Mouse (Mus musculus) stomach, postnatal 0 days (tissue): ENCODE measurements around the gene Dgki. TPM values are rescaled to one million over a fixed set of nuclear protein-coding genes. Genes with fewer than 3 reads are reported as not detected.

Source experiments
- ATAC-seq: fragments of 200-750 bp; cut with Nextera tagmentation; 2 replicates; pipeline ENCODE4 v1.8.0; 2017; ENCODE audit not compliant: low FRiP score, low TSS enrichment
- DNase-seq: peaks from one replicate; pipeline ENCODE4 v3.0.0-alpha.2; 2016; ENCODE audit warnings: low spot score
- H3K27ac ChIP-seq: fragments of 300-500 bp; sonication (generic); replicated peaks from 2 replicates; pipeline ENCODE4 v1.5.1; 2014; ENCODE audit warnings: mild to moderate bottlenecking, control low read depth
- H3K27me3 ChIP-seq: fragments of 300-500 bp; sonication (generic); 2 replicates; pipeline ENCODE4 v1.6.1; 2014; ENCODE audit warnings: low read length; ENCODE audit not compliant: control insufficient read depth, insufficient read depth
- H3K36me3 ChIP-seq: fragments of 300-500 bp; sonication (generic); 2 replicates; pipeline ENCODE4 v1.6.1; 2014; ENCODE audit warnings: low read length, mixed read lengths; ENCODE audit not compliant: control insufficient read depth, insufficient read depth
- H3K4me1 ChIP-seq: fragments of 300-500 bp; sonication (generic); replicated peaks from 2 replicates; pipeline ENCODE4 v1.6.1; 2014; ENCODE audit warnings: antibody characterized with exemption; ENCODE audit not compliant: control insufficient read depth, insufficient read depth
- H3K4me2 ChIP-seq: fragments of 300-500 bp; sonication (generic); replicated peaks from 2 replicates; pipeline ENCODE4 v1.6.1; 2014; ENCODE audit warnings: low read depth, mild to moderate bottlenecking, control low read depth, moderate library complexity
- H3K4me3 ChIP-seq: fragments of 300-500 bp; sonication (generic); 2 replicates; pipeline ENCODE4 v1.5.1; 2014; ENCODE audit warnings: low read depth, low read length, control low read depth
- H3K9ac ChIP-seq: fragments of 300-500 bp; sonication (generic); 2 replicates; pipeline ENCODE4 v1.6.1; 2014; ENCODE audit warnings: mild to moderate bottlenecking, low read length, control low read depth, mixed read lengths
- H3K9me3 ChIP-seq: fragments of 300-500 bp; sonication (generic); 2 replicates; pipeline ENCODE4 v1.6.1; 2016; ENCODE audit warnings: low read length; ENCODE audit not compliant: control insufficient read depth
- CTCF ChIP-seq: IDR thresholded peaks from 2 replicates; pipeline ENCODE4 v1.5.1; 2016; ENCODE audit warnings: antibody characterized with exemption, low read depth, mild to moderate bottlenecking, moderate library complexity
- EP300 ChIP-seq: optimal IDR thresholded peaks from 2 replicates; pipeline ENCODE3; 2016; ENCODE audit warnings: antibody characterized with exemption
- WGBS: fragments of 180-500 bp; shearing (Covaris S2); extraction: QIAGEN DNeasy Blood & Tissue Kit; methylation state at CpG from one replicate; pipeline ENCODE4 v1.1.7; 2014; 5-methylcytosine and 5-hydroxymethylcytosine counted together
- polyA plus RNA-seq: library from polyadenylated mRNA; unstranded; fragments of >200 nt; fragmentation: Nextera tagmentation; extraction: Ambion mirVana; gene quantifications from 2 replicates; pipeline ENCODE4 v1.2.1, GENCODE M21; 2015

The Dgki gene
- polyA plus RNA-seq, 1 experiment from 2014 or later = 0.39 TPM

GRCm38 (mm10) chr6:37212930-37213329, 87.1 kb downstream of the Dgki start:
- Histone ChIP-seq H3K9me3 (no peaks in the 10 kb centered on the region), H3K4me1 (no peaks in the 10 kb centered on the region), H3K9ac (no peak overlapping the region), H3K36me3 (no peaks in the 10 kb centered on the region), H3K27ac (no peak overlapping the region), H3K4me2 (no peak overlapping the region), H3K4me3 (no peak overlapping the region), H3K27me3 (no peaks in the 10 kb centered on the region)
- no peak for ATAC-seq
- WGBS = 56% methylated on average over 4 of the region's 4 CpGs
- TF ChIP-seq EP300 = no peak
- no peak for TF ChIP-seq CTCF
- DNase-seq = no peak

GRCm38 (mm10) chr6:37211545-37212247, 88.3 kb downstream of the Dgki start:
- H3K27me3 ChIP-seq = no peaks in the 10 kb centered on the region
- no peak overlapping the region for H3K27ac ChIP-seq
- DNase-seq = no peak
- no peak overlapping the region for H3K4me2 ChIP-seq
- no peaks in the 10 kb centered on the region for H3K9me3 ChIP-seq
- H3K4me3 ChIP-seq = no peak overlapping the region
- no peak for ATAC-seq
- H3K9ac ChIP-seq = no peak overlapping the region
- TF ChIP-seq EP300 (no peak), CTCF (no peak)
- H3K36me3 ChIP-seq = no peaks in the 10 kb centered on the region
- 42% methylated on average over 9 of the region's 9 CpGs for WGBS
- no peaks in the 10 kb centered on the region for H3K4me1 ChIP-seq

DNA sequence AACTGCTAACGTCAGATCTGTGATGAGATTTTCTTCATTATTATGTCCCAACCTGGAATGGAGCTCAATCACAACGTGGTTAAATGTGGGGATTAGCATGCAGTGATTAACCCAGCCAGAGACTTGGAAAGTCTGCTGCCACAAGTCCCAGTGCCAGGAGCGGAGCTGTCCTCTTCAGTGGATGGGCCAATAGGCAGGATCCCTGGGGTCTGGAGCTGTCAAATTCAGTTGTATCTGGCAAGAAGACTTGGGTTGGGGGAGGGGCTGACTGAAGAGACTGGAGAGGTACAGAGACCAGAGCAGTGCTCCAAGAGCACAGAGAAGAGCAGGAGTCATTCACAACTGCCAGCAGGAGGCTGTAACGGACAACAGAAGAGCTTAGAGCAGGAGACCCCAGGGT, 97.1 kb downstream of the Dgki start:
- no peak for ATAC-seq
- Histone ChIP-seq H3K9me3 (no peaks in the 10 kb centered on the region), H3K27me3 (no peaks in the 10 kb centered on the region), H3K4me3 (no peak overlapping the region), H3K27ac (no peak overlapping the region), H3K36me3 (no peaks in the 10 kb centered on the region), H3K4me1 (no peaks in the 10 kb centered on the region), H3K4me2 (no peak overlapping the region), H3K9ac (no peak overlapping the region)
- DNase-seq = no peak
- 69% methylated on average over 4 of the region's 4 CpGs for WGBS
- TF ChIP-seq EP300 (no peak), CTCF (no peak)

DNA sequence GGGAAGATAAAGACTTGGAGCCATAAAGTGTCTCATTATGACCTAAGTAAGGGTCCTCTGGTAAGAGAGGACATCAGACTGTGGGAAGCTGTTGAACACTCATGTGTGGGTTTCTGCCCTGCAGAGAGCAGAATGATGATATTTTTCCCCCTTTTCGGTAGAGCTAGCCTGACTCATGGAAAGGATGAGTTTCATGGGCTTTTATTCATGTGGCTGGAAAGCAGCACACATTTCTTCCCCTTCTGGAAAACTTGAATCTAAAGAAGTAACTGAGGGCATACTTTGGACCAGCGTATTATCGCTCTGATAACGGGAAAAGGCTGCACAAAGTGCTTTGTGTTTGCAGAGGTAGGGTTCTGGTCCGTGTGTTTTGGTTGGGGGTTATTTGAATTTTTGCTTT, 99.1 kb downstream of the Dgki start:
- Histone ChIP-seq H3K27ac (no peak overlapping the region), H3K9ac (no peak overlapping the region), H3K4me3 (no peak overlapping the region), H3K4me1 (no peaks in the 10 kb centered on the region), H3K27me3 (no peaks in the 10 kb centered on the region), H3K4me2 (no peak overlapping the region), H3K36me3 (no peaks in the 10 kb centered on the region), H3K9me3 (no peaks in the 10 kb centered on the region)
- DNase-seq (no peak), ATAC-seq (no peak)
- WGBS = 79% methylated on average over 5 of the region's 5 CpGs
- TF ChIP-seq EP300 (no peak), CTCF (no peak)

GRCm38 (mm10) chr6:37199502-37199901, 100.5 kb downstream of the Dgki start:
- Histone ChIP-seq H3K4me2 (no peak overlapping the region), H3K27me3 (no peaks in the 10 kb centered on the region), H3K9ac (no peak overlapping the region), H3K4me1 (no peaks in the 10 kb centered on the region), H3K9me3 (no peaks in the 10 kb centered on the region), H3K4me3 (no peak overlapping the region), H3K36me3 (no peaks in the 10 kb centered on the region), H3K27ac (no peak overlapping the region)
- no peak for TF ChIP-seq CTCF
- TF ChIP-seq EP300 = no peak
- DNase-seq (no peak), ATAC-seq (no peak)
- WGBS = 81% methylated on average over 3 of the region's 3 CpGs

DNA sequence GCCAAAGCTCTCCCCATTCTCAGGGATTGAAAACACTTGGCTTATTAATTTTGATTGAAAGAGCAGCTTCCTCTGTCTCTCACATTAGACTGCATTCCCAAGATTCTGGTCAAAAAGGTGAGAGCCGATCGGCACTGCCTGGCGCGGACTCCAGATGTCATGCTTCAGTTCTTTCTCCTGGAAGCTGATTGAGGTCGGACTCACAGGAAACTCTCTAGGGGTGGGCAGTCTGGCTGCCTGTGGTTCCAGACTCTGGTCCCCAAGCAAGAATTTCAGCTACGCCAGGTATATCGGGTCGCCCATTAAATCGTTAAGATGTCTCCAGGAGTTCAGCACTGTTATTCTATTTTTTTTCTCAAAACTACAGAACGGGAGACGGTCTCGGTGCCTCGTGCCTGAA, 102.2 kb downstream of the Dgki start:
- TF ChIP-seq EP300 (no peak), CTCF (no peak)
- Histone ChIP-seq H3K4me3 (no peak overlapping the region), H3K27me3 (no peaks in the 10 kb centered on the region), H3K9me3 (no peaks in the 10 kb centered on the region), H3K9ac (no peak overlapping the region), H3K36me3 (no peaks in the 10 kb centered on the region), H3K4me1 (no peaks in the 10 kb centered on the region), H3K27ac (no peak overlapping the region), H3K4me2 (no peak overlapping the region)
- ATAC-seq = no peak
- 59% methylated on average over 13 of the region's 13 CpGs for WGBS
- no peak for DNase-seq
